Mouse (Mus musculus) midbrain, embryonic 11.5 days (tissue): ENCODE results near the gene Bckdhb. TPM values are rescaled to one million over a fixed set of nuclear protein-coding genes. Genes with fewer than 3 reads are reported as not detected.

Source experiments
- ATAC-seq: fragments of 200-750 bp; cut with Nextera tagmentation; 2 replicates; pipeline ENCODE4 v1.8.0; 2017; ENCODE audit warnings: moderate TSS enrichment, moderate library complexity; ENCODE audit not compliant: low FRiP score
- DNase-seq: peaks from one replicate; pipeline ENCODE4 v3.0.0; 2015; ENCODE audit warnings: low spot score; ENCODE audit errors: missing footprints
- H3K27ac ChIP-seq: fragments of 300-500 bp; sonication (generic); 2 replicates; pipeline ENCODE4 v1.5.1; 2014; ENCODE audit warnings: low read depth, low read length
- H3K27me3 ChIP-seq: fragments of 300-500 bp; sonication (generic); 2 replicates; pipeline ENCODE4 v1.6.1; 2014; ENCODE audit warnings: mild to moderate bottlenecking, low read length, moderate library complexity, mixed read lengths; ENCODE audit not compliant: control insufficient read depth, insufficient read depth
- H3K36me3 ChIP-seq: fragments of 300-500 bp; sonication (generic); 2 replicates; pipeline ENCODE4 v1.6.1; 2014; ENCODE audit warnings: mild to moderate bottlenecking, low read length, moderate library complexity, mixed read lengths; ENCODE audit not compliant: control insufficient read depth, insufficient read depth
- H3K4me1 ChIP-seq: fragments of 300-500 bp; sonication (generic); 2 replicates; pipeline ENCODE4 v1.6.1; 2014; ENCODE audit warnings: low read length; ENCODE audit not compliant: control insufficient read depth, insufficient read depth
- H3K4me2 ChIP-seq: fragments of 300-500 bp; sonication (generic); 2 replicates; pipeline ENCODE4 v1.6.1; 2014; ENCODE audit warnings: mild to moderate bottlenecking, moderate library complexity
- H3K4me3 ChIP-seq: fragments of 300-500 bp; sonication (generic); 2 replicates; pipeline ENCODE4 v1.5.1; 2014; ENCODE audit warnings: low read depth, low read length
- H3K9ac ChIP-seq: fragments of 300-500 bp; sonication (generic); 2 replicates; pipeline ENCODE4 v1.6.1; 2014; ENCODE audit warnings: low read length
- H3K9me3 ChIP-seq: fragments of 300-500 bp; sonication (generic); 2 replicates; pipeline ENCODE4 v1.6.1; 2016; ENCODE audit warnings: low read length; ENCODE audit not compliant: control insufficient read depth
- WGBS: fragments of 180-500 bp; shearing (Covaris S2); extraction: QIAGEN DNeasy Blood & Tissue Kit; methylation state at CpG from one replicate; pipeline ENCODE4 v1.1.7; 2014; 5-methylcytosine and 5-hydroxymethylcytosine counted together
- polyA plus RNA-seq: library from polyadenylated mRNA; unstranded; fragments of >200 nt; fragmentation: Nextera tagmentation; extraction: Ambion mirVana; gene quantifications from 2 replicates; pipeline ENCODE4 v1.2.1, GENCODE M21; 2014

Gene Bckdhb
- polyA plus RNA-seq, 1 experiment from 2014 or later = 56.9 TPM

DNA sequence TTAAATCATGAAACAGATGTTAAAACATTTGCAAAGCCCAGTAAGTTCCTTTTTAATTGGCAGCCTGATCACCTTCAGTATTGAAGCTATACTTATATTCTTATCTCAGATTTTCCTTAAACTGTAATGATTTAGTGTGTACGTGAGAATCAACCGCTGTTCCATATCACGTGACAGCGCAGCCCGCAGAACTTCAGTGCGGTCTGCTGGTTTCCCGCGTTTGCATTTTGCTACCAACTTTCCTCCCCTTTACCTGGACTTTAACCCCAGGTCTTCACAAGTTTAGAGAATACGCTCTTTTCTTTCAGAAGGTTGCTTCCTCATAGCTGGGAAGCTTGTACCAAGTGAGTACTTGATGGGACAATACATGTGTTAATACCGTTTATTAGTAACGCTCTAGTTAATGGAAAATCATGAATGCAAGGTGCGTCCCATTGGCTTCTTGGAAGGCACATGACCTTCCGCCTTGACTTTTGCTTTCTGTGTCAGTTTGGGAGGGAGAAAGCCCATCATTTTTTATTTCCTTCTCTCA is 171.6 kb downstream of the Bckdhb start:
- no peaks in the 10 kb centered on the region for H3K4me1 ChIP-seq
- no peak for ATAC-seq
- H3K4me3 ChIP-seq = no peak overlapping the region
- H3K9me3 ChIP-seq = no peaks in the 10 kb centered on the region
- no peak overlapping the region for H3K4me2 ChIP-seq
- no peaks in the 10 kb centered on the region for H3K27me3 ChIP-seq
- H3K27ac ChIP-seq = no peak overlapping the region
- DNase-seq = no peak
- 95% methylated on average over 13 of the region's 13 CpGs for WGBS
- no peaks in the 10 kb centered on the region for H3K36me3 ChIP-seq
- no peak overlapping the region for H3K9ac ChIP-seq

DNA sequence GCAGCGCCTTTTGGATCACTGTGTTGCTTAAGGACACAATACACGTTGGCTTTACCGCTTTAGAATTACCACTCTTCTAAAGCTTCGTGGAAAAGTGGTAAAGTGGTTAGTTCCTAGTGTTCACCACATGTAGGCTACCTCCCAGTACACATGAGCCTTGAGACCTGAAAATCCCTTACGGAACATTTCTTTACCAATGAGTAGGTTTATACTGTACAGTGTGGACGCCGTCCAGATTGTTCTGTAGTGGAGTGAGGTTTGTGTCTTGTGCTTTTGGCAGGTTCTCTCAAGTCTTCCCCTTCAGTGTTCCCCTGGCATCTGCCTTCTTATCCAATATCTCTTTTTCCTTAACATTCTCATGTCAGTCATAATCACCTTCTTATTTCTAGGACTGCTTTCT is 178.4 kb downstream of the Bckdhb start:
- Histone ChIP-seq H3K9me3 (no peaks in the 10 kb centered on the region), H3K27me3 (no peaks in the 10 kb centered on the region), H3K4me2 (no peak overlapping the region), H3K4me3 (no peak overlapping the region), H3K27ac (no peak overlapping the region), H3K36me3 (no peaks in the 10 kb centered on the region), H3K9ac (no peak overlapping the region), H3K4me1 (no peaks in the 10 kb centered on the region)
- no peak for ATAC-seq
- DNase-seq = no peak
- WGBS = 97% methylated on average over 7 of the region's 7 CpGs

DNA sequence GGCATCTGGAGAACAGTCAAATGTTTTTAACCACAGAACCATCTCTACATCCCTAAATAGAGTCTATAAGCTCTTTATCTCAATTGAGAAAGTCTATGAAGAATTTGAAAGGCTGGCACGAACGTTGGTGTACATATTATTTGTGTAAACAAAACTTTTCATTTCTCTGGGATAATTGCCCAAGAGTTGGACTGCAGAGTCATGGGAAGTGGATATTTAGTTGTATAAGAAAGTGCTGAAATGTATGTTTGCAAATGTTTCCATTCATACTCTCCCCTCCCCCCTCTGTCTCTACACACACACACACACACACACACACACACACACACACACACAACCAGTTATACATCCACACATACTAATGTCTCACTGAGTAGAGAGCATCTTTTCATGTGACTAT is 181.5 kb downstream of the Bckdhb start:
- Histone ChIP-seq H3K4me2 (no peak overlapping the region), H3K27ac (no peak overlapping the region), H3K4me3 (no peak overlapping the region), H3K9ac (no peak overlapping the region), H3K36me3 (no peaks in the 10 kb centered on the region), H3K4me1 (peaks cover 16% of the 10 kb centered on the region), H3K27me3 (no peaks in the 10 kb centered on the region), H3K9me3 (no peaks in the 10 kb centered on the region)
- DNase-seq = no peak
- 96% methylated on average over 2 of the region's 2 CpGs for WGBS
- ATAC-seq = no peak

DNA sequence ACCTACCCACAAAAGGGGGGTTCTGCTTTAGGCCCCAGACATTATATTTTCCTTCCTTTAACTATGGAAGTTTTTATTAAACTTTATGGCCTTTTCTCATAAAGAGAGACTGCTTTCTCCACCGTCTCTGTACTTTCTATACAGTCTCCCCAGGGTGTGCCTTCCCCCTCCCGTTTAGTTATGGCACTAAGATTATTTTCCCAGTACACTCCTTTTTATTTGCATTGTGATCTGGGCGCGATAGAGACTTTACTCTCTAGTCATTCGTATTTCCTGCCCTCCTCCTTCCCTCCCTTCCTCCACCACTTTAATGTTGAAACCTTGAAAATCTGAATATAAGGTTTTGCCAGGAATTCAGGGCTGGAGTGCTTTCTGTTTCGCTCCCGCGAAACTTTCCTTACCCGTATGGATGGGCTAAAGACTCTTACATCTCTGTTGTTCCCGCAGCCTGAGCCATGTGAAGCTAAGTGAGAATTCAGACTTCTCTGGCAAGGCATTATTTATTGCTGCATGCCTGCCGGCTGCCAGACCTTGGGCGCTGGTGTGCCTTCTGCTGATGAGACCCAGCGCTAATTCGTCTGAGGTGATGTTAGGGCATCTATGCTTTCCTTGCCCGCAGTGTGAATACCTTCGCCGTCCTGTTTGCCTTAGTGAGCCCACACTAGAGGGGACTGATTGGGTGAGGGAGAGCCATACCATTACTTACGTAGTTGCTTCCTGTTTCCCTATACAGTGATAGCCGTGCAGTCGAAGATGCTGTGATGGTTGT is 182.3 kb downstream of the Bckdhb start:
- H3K4me3 ChIP-seq = no peak overlapping the region
- no peaks in the 10 kb centered on the region for H3K9me3 ChIP-seq
- 88% methylated on average over 20 of the region's 20 CpGs for WGBS
- H3K27me3 ChIP-seq = no peaks in the 10 kb centered on the region
- no peak overlapping the region for H3K27ac ChIP-seq
- H3K4me1 ChIP-seq = peaks cover 16% of the 10 kb centered on the region
- H3K36me3 ChIP-seq = no peaks in the 10 kb centered on the region
- ATAC-seq (no peak), DNase-seq (no peak)
- H3K4me2 ChIP-seq = no peak overlapping the region
- H3K9ac ChIP-seq = no peak overlapping the region

DNA sequence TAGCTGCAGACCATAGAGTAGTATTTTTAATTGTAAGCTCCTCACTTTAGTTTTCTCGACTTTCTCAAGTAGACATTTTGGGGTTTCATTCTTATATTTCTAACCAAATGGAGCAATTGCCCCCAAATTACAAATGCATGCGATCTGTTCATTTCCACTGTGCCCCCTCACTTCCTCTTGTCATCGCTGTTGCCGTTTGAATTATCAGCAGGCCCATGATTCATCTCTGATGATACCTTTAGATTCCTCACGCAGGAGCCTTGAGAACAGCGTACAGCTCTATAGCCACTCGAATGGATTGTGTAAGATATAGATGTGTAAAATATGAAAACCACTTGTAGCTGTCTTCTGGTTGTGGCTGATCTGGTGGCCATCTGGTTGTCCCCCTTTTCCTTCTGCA is 183.6 kb downstream of the Bckdhb start:
- Histone ChIP-seq H3K27me3 (no peaks in the 10 kb centered on the region), H3K9me3 (no peaks in the 10 kb centered on the region), H3K4me2 (no peak overlapping the region), H3K36me3 (no peaks in the 10 kb centered on the region), H3K4me1 (peaks cover 16% of the 10 kb centered on the region), H3K27ac (no peak overlapping the region), H3K4me3 (no peak overlapping the region), H3K9ac (no peak overlapping the region)
- ATAC-seq = no peak
- 90% methylated on average over 7 of the region's 7 CpGs for WGBS
- no peak for DNase-seq

DNA sequence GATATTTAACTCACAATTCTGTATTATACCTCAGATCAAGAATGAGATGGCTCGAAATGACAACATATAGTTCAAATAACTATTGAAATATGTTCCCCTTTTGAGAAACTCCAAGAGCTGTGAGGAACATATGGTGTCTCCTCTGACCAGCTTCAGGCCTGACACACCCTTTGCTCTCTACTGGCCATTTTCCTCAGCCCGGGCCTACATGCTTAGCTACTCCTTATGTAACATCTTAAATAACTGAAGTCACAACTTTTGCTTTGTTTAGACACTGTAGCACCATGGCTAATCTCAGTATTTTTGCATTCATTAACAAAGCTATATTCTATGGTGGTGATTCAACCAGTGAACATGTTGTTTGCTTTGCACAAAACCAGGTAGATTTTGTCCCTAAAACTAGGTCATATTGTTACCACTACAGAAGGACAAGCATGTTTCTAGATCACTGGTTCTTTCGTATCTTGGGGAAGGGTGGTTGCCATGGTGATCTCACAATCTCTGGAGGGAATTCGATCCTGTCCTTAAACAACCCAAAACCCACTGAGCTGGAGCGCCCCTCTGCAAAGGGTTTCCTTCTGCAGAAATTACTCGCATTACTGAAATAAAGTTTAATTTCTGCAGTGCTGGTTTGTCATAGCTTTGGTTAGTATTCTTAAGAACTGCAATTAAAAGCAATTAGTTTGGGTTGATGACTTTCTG is 185.0 kb downstream of the Bckdhb start:
- Histone ChIP-seq H3K9ac (no peak overlapping the region), H3K27ac (no peak overlapping the region), H3K4me1 (peaks cover 16% of the 10 kb centered on the region), H3K4me2 (no peak overlapping the region), H3K27me3 (no peaks in the 10 kb centered on the region), H3K4me3 (no peak overlapping the region), H3K36me3 (no peaks in the 10 kb centered on the region), H3K9me3 (no peaks in the 10 kb centered on the region)
- DNase-seq (peak; percentile 87), ATAC-seq (peak; percentile 73)
- 31% methylated on average over 6 of the region's 6 CpGs for WGBS

DNA sequence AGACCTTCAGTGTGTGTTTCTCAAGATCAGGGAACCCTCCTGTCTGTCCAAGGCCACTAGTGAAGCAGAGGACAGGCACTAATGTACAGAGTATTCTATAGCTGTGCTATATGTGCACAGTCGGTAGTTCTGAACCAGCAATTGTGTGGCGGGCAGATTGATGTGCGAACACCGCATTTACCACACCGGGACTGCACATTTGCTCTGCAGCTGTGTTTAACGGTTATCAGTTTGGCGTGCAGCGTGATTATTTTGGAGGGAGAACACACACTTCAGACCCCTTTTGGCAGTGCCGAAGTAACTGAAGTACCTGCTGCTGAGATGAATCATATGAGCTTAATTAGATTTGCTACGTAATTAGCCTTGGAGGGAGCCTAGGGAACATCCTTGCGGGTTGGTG is 185.7 kb downstream of the Bckdhb start:
- peak; percentile 29 for ATAC-seq
- Histone ChIP-seq H3K4me1 (peaks cover 16% of the 10 kb centered on the region), H3K36me3 (no peaks in the 10 kb centered on the region), H3K4me2 (no peak overlapping the region), H3K27me3 (no peaks in the 10 kb centered on the region), H3K4me3 (no peak overlapping the region), H3K9ac (no peak overlapping the region), H3K9me3 (no peaks in the 10 kb centered on the region), H3K27ac (peak overlapping the region; percentile 27; the same call in 1 of the 2 replicates)
- DNase-seq = no peak
- WGBS = 56% methylated on average over 11 of the region's 11 CpGs

DNA sequence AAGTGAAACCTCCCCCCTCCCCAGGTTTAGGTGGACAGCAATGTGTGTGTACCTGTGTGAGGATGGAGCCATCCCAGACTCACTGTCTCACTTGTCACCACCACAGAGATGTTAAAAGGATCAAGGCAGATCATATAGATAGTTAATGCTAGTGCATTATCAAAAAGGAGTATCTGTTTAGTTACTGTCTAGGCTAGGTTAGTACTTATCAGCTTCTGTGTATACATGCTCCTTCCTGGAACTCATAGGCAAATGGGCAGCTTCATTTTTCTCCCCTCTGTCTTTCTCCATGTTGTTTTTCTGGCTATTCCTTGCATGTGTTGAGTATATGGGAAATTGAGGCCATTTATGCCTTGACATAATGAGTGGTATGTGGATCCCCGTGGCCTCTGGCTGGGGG is 187.4 kb downstream of the Bckdhb start:
- Histone ChIP-seq H3K4me2 (no peak overlapping the region), H3K9me3 (no peaks in the 10 kb centered on the region), H3K27me3 (no peaks in the 10 kb centered on the region), H3K36me3 (no peaks in the 10 kb centered on the region), H3K4me1 (peaks cover 16% of the 10 kb centered on the region), H3K4me3 (no peak overlapping the region), H3K9ac (no peak overlapping the region), H3K27ac (no peak overlapping the region)
- no peak for ATAC-seq
- 52% methylated on average over 1 of the region's 1 CpGs for WGBS
- no peak for DNase-seq

DNA sequence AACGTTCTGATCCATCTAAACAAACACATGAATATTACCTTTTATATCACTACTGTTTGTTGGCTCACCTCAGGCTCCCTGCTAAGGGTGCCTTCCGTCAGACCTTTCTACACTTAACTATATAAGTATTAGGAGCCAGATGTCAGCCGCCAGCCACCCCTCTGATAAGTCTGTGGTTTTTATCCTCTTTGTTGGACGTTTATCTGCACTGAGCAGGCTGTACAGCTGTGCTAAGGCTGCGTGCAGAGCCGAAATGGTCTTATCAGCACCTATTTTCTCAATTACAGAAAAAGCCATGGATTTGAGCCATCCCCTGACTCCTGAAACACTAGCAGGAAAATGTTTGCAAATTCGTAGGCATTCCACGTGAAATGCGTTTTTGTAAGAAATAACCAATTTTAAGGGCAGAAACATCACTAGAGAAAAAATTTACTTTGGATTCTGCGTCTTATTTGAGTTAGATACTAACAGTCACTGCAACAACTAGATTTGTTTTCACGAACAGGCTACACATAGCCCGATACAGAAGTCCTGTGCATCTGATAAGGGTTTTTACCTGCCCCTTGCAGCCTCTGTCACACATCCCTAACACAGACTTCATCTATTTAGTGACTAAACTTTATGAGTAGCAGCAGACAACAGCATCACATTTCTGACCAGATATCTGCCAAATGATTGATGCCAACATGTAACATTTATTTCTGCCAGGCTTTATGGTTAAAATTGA is 188.1 kb downstream of the Bckdhb start:
- H3K36me3 ChIP-seq = no peaks in the 10 kb centered on the region
- H3K9me3 ChIP-seq = no peaks in the 10 kb centered on the region
- 68% methylated on average over 12 of the region's 12 CpGs for WGBS
- H3K4me3 ChIP-seq = no peak overlapping the region
- no peak overlapping the region for H3K27ac ChIP-seq
- no peaks in the 10 kb centered on the region for H3K27me3 ChIP-seq
- DNase-seq (no peak), ATAC-seq (peak; percentile 57; the same call in 1 of the 2 replicates)
- H3K9ac ChIP-seq = no peak overlapping the region
- no peak overlapping the region for H3K4me2 ChIP-seq
- peaks cover 16% of the 10 kb centered on the region for H3K4me1 ChIP-seq
